Mouse (Mus musculus) urinary bladder, adult 18-20 months (tissue): Measurements from ENCODE around the gene Stat1.

ENCODE experiments used
- DNase-seq, 2 experiments: peaks; one replicate each; pipeline ENCODE4 v3.0.0; 2022; ENCODE audit warnings: low spot score in 2 of 2, mixed read lengths in 2 of 2

Gene Stat1

GRCm38 (mm10) chr1:52133254-52133653, 14.0 kb downstream of the Stat1 start:
- no peak for DNase-seq

- DNase-seq: no peak
These were observed 18.1 kb downstream of the Stat1 start for GRCm38 (mm10) chr1:52137292-52137691.

- DNase-seq: no peak
These were observed 21.3 kb downstream of the Stat1 start for GRCm38 (mm10) chr1:52140534-52140933.

GRCm38 (mm10) chr1:52141482-52141881, 22.2 kb downstream of the Stat1 start:
- no peak for DNase-seq

GRCm38 (mm10) chr1:52142117-52142516, 22.9 kb downstream of the Stat1 start:
- DNase-seq: no peak

- DNase-seq: no peak
These were observed 24.0 kb downstream of the Stat1 start for GRCm38 (mm10) chr1:52143191-52143590.

- DNase-seq: no peak
These were observed 24.4 kb downstream of the Stat1 start for GRCm38 (mm10) chr1:52143596-52144156.

GRCm38 (mm10) chr1:52144907-52145306, 25.7 kb downstream of the Stat1 start:
- no peak for DNase-seq

GRCm38 (mm10) chr1:52146214-52146970, 27.2 kb downstream of the Stat1 start:
- no peak for DNase-seq

GRCm38 (mm10) chr1:52147431-52147830, 28.2 kb downstream of the Stat1 start:
- no peak for DNase-seq

- DNase-seq: no peak
These were observed 28.9 kb downstream of the Stat1 start for GRCm38 (mm10) chr1:52148178-52148577.

- no peak for DNase-seq
These were observed 29.5 kb downstream of the Stat1 start for GRCm38 (mm10) chr1:52148696-52149095.

- no peak for DNase-seq
These were observed 30.7 kb downstream of the Stat1 start for GRCm38 (mm10) chr1:52149934-52150346.

- DNase-seq: no peak
These were observed 31.4 kb downstream of the Stat1 start for GRCm38 (mm10) chr1:52150676-52151075.

GRCm38 (mm10) chr1:52151166-52151565, 31.9 kb downstream of the Stat1 start:
- DNase-seq: no peak

GRCm38 (mm10) chr1:52152369-52152768, 33.1 kb downstream of the Stat1 start:
- no peak for DNase-seq

- DNase-seq: no peak
These were observed 33.7 kb downstream of the Stat1 start for GRCm38 (mm10) chr1:52152936-52153335.

GRCm38 (mm10) chr1:52154890-52155289, 35.6 kb downstream of the Stat1 start:
- DNase-seq: no peak

- DNase-seq: no peak
These were observed 37.1 kb downstream of the Stat1 start for GRCm38 (mm10) chr1:52156351-52156750.

GRCm38 (mm10) chr1:52158040-52158439, 38.8 kb downstream of the Stat1 start:
- DNase-seq: no peak

- DNase-seq: no peak
These were observed 39.5 kb downstream of the Stat1 start for GRCm38 (mm10) chr1:52158490-52159381.

GRCm38 (mm10) chr1:52161151-52161550, 41.9 kb downstream of the Stat1 start:
- DNase-seq: no peak
